Mouse (Mus musculus) C2C12 (cell line): ENCODE measurements around the gene Sult1a1. TPM values are rescaled to one million over a fixed set of nuclear protein-coding genes. Genes with fewer than 3 reads are reported as not detected.

Experiments used
- H3K27me3 ChIP-seq: one replicate; pipeline ENCODE4 v1.6.1; 2011; ENCODE audit not compliant: control insufficient read depth, insufficient read depth, insufficient read length
- H3K36me3 ChIP-seq: one replicate; pipeline ENCODE4 v1.6.1; 2011; ENCODE audit not compliant: control insufficient read depth, insufficient read depth
- H3K4me3 ChIP-seq: one replicate; pipeline ENCODE4 v1.5.1; 2011; ENCODE audit warnings: mild to moderate bottlenecking, control low read depth; ENCODE audit not compliant: poor library complexity, insufficient read depth, severe bottlenecking
- H3K79me2 ChIP-seq: one replicate; pipeline ENCODE4 v1.6.1; 2011; ENCODE audit not compliant: control insufficient read depth, insufficient read depth
- H3K79me3 ChIP-seq: one replicate; pipeline ENCODE4 v1.6.1; 2011; ENCODE audit warnings: low read depth, control low read depth
- H3ac ChIP-seq: one replicate; pipeline ENCODE3; 2011; ENCODE audit warnings: low read depth; ENCODE audit not compliant: control insufficient read depth, insufficient read length
- CEBPB ChIP-seq: IDR thresholded peaks from one replicate; pipeline ENCODE4 v1.6.1; 2011; ENCODE audit warnings: low read depth, mild to moderate bottlenecking, control low read depth, moderate library complexity
- CTCF ChIP-seq: IDR thresholded peaks from one replicate; pipeline ENCODE4 v1.5.1; 2011; ENCODE audit not compliant: control insufficient read depth, insufficient read depth, insufficient read length
- FOSL1 ChIP-seq: IDR thresholded peaks from one replicate; pipeline ENCODE4 v1.8.0; 2011; ENCODE audit warnings: mild to moderate bottlenecking, low read length; ENCODE audit not compliant: poor library complexity, insufficient read depth, severe bottlenecking
- MAX ChIP-seq: IDR thresholded peaks from one replicate; pipeline ENCODE4 v1.6.1; 2011; ENCODE audit warnings: mild to moderate bottlenecking, control low read depth
- MYOD1 ChIP-seq: IDR thresholded peaks from one replicate; pipeline ENCODE4 v1.6.1; 2011; ENCODE audit warnings: low read depth; ENCODE audit not compliant: control insufficient read depth, insufficient read length
- MYOG ChIP-seq: IDR thresholded peaks from one replicate; pipeline ENCODE4 v1.6.1; 2011; ENCODE audit not compliant: control insufficient read depth, insufficient read length; ENCODE audit errors: extremely low read depth
- USF1 ChIP-seq: IDR thresholded peaks from one replicate; pipeline ENCODE4 v1.6.1; 2011; ENCODE audit warnings: low read depth, mild to moderate bottlenecking, control low read depth, moderate library complexity
- polyA plus RNA-seq: library from polyadenylated mRNA; unstranded; fragments of >200 nt; fragmentation: generic; extraction: Trizol; gene quantifications from one replicate; pipeline ENCODE4 v1.2.1, GENCODE M21; 2012; ENCODE audit warnings: missing spikeins

Gene Sult1a1
- polyA plus RNA-seq, 1 experiment = 0.07 TPM

DNA sequence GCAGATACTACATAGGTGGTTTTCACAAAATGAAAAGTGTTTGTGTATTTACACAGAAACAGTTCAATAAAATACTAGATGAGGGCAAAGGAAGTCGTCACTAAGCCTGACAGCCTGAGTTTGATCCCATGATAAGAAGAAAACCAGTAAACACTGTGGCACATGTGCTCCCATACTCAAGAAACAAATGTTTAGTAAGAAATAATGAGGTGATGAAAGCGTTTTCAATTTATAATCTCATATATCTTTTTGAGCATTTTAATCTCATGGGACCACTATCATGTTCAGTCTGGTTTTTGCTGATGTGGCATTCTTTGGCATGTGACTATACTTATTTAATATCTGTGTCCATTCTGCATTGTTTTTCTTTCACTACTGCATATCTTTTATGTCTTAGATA, 22.2 kb downstream of the Sult1a1 start:
- TF ChIP-seq CEBPB = no peak
- no peak for TF ChIP-seq MAX
- TF ChIP-seq CTCF = no peak
- no peak for TF ChIP-seq FOSL1
- TF ChIP-seq MYOD1 = no peak
- no peak for TF ChIP-seq MYOG
- no peak for TF ChIP-seq USF1
- no peak overlapping the region for H3K4me3 ChIP-seq
- peaks cover 27% of the 10 kb centered on the region for H3K79me2 ChIP-seq
- H3ac ChIP-seq = no peak overlapping the region
- peaks cover 5% of the 10 kb centered on the region for H3K36me3 ChIP-seq
- no peaks in the 10 kb centered on the region for H3K27me3 ChIP-seq
- peaks cover 22% of the 10 kb centered on the region for H3K79me3 ChIP-seq

DNA sequence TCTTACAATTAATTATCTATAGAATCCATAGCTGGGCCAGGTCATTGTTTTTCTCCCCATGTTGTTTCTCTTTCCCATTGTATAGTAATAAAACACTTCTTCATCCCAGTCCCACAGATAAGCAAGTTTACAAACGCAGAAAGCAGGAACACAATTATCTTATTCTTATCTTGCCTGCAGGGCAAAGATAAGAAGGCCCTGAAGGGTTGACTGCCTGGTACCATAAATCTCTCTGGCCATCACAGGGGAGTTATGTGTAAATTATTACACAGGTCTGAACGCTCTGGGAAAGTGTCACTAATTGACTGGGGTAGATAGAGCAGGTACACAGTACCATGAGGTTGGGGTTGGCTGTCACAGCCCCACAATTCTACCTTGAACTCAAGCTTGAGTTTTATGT, 25.4 kb downstream of the Sult1a1 start:
- no peaks in the 10 kb centered on the region for H3K27me3 ChIP-seq
- H3K4me3 ChIP-seq = no peak overlapping the region
- TF ChIP-seq USF1 = no peak
- no peak overlapping the region for H3ac ChIP-seq
- peaks cover 22% of the 10 kb centered on the region for H3K79me3 ChIP-seq
- H3K36me3 ChIP-seq = no peaks in the 10 kb centered on the region
- H3K79me2 ChIP-seq = peaks cover 27% of the 10 kb centered on the region

DNA sequence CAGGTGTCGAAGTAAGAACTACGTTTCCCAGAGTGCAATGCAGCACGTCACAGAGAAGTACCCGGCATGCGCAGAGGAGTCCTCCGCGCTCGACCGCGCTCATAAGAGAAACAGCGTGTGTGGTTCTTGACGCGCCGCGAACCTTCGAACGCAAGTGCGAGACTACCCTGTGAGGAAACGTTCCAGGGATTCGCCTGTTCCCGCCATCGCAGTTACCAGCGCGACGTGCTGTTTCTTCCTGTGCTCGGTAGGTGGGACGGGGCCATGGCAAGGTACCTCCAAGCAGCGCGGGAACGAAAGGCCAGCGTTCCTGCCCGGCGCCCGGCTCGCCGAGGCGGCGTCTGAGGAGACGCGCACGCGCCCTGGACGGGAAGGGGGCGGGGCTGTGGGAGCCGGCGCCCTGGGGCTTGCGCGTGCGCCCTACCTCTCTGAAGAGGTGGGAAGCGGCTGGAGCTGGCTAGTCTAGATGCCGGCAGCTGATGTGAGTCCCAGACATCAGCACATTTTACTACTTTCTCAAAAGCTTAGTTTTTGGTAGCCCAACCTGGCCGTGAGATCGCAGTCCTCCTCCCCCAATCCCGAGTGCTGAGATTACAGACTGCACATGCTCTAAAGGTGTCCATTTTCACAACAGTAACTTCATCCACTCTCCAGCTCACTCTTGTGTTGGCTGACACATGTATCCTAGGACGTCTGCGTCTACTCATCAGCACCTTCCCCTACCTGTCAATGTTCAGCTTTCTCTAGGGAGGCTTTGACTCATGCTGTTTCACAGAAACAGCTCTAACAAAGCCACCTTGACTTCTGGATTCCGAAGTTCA, 26.8 kb downstream of the Sult1a1 start, which contains the start of gene Sgf29:
Gene Sgf29, plus strand, starts transcription at position 79 of the 821 bp plus-strand sequence.
- TF ChIP-seq USF1 (no peak), MAX (peak; percentile 76)
- peaks cover 19% of the 10 kb centered on the region for H3K79me3 ChIP-seq
- peak within 1 kb of the TSS; percentile 51 for H3K4me3 ChIP-seq
- no peaks in the 10 kb centered on the region for H3K27me3 ChIP-seq
- H3K36me3 ChIP-seq = no peaks in the 10 kb centered on the region
- H3ac ChIP-seq = peak within 1 kb of the TSS; percentile 94
- peaks cover 27% of the 10 kb centered on the region for H3K79me2 ChIP-seq

DNA sequence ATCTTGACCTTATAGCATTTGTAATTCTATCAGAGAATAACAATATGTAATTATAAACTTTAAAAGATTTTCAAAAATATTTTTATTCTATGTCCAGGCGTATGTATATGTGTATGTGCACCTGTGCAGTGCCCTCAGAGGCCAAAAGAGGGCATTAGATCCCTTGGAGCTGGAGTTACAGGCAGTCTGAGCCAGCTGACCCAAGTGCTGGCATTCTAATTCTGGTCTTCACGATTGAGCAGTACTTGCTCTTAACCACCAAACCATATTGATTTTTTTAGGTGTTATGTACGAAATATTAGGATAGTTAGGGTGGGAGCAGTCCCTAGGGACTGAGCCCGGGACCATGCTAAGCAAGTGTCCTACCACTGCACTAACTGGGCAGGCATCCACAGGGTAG, 27.7 kb downstream of the Sult1a1 start:
- Histone ChIP-seq H3K27me3 (no peaks in the 10 kb centered on the region), H3ac (no peak overlapping the region), H3K79me2 (peaks cover 27% of the 10 kb centered on the region), H3K36me3 (no peaks in the 10 kb centered on the region), H3K79me3 (peaks cover 18% of the 10 kb centered on the region), H3K4me3 (no peak overlapping the region)
- no peak for TF ChIP-seq MAX
- TF ChIP-seq MYOG = no peak
- no peak for TF ChIP-seq USF1
- no peak for TF ChIP-seq MYOD1
- TF ChIP-seq CTCF = no peak
- TF ChIP-seq FOSL1 = no peak
- TF ChIP-seq CEBPB = no peak

DNA sequence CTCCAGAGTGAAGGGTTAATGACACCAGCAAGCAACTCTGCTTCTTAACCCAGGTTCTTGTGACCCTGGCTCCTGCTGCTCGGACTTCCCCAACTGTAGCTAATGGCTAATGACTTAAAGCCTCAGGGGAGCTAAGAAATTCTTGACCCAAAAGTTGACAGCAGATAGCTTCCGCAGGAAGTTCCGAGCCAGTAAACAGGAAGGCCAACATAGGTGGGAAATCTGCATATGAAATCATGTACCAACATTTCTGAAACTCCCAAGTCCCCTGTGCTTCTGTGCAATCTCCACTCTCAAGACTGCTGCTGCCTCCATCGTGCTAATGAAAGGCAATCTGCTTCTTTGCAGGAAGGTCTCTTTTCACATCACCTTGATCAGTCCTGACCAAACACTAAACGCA, 30.5 kb downstream of the Sult1a1 start:
- Histone ChIP-seq H3K79me3 (peaks cover 7% of the 10 kb centered on the region), H3K4me3 (no peak overlapping the region), H3K27me3 (no peaks in the 10 kb centered on the region), H3K79me2 (peaks cover 9% of the 10 kb centered on the region), H3ac (no peak overlapping the region), H3K36me3 (no peaks in the 10 kb centered on the region)
- no peak for TF ChIP-seq CTCF
- TF ChIP-seq MYOD1 = no peak
- TF ChIP-seq CEBPB = no peak
- TF ChIP-seq MAX = no peak
- no peak for TF ChIP-seq MYOG
- no peak for TF ChIP-seq FOSL1
- TF ChIP-seq USF1 = no peak

DNA sequence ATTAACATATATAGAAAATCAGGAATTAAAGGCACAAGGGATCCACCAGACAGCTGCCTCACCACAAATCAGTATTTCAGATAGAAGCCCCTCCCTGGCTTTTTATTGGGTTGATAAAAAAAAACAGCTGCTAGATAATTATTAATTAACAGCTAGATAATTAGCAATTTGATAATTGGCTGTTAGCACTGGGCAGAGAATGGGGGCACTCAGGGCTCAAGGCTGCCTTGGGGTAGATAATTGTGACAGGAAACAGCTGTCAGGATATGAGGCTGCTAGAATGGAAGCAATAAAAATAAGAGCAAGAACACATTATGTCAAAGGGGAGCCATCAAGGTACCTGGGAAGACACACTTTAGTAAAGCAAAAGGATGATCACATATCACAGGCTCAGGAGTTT, 31.3 kb downstream of the Sult1a1 start:
- no peak overlapping the region for H3K4me3 ChIP-seq
- peaks cover 4% of the 10 kb centered on the region for H3K79me2 ChIP-seq
- H3K79me3 ChIP-seq = peaks cover 4% of the 10 kb centered on the region
- H3ac ChIP-seq = no peak overlapping the region
- no peaks in the 10 kb centered on the region for H3K27me3 ChIP-seq
- H3K36me3 ChIP-seq = no peaks in the 10 kb centered on the region
- TF ChIP-seq MAX (no peak), MYOG (no peak), FOSL1 (no peak), CEBPB (no peak), MYOD1 (no peak), CTCF (no peak), USF1 (no peak)
